Mouse (Mus musculus) stomach, embryonic 16.5 days (tissue): ENCODE measurements around the gene Vstm2l. TPM values are rescaled to one million over a fixed set of nuclear protein-coding genes. Genes with fewer than 3 reads are reported as not detected.

Source experiments
- ATAC-seq: fragments of 200-750 bp; cut with Nextera tagmentation; 2 replicates; pipeline ENCODE4 v1.8.0; 2017; ENCODE audit warnings: moderate number of reproducible peaks, moderate TSS enrichment; ENCODE audit not compliant: insufficient read depth, low FRiP score
- H3K27ac ChIP-seq: fragments of 300-500 bp; sonication (generic); 2 replicates; pipeline ENCODE4 v1.5.1; 2014; ENCODE audit warnings: low read length
- H3K27me3 ChIP-seq: fragments of 300-500 bp; sonication (generic); 2 replicates; pipeline ENCODE4 v1.6.1; 2014; ENCODE audit warnings: low read length, control low read depth, mixed read lengths; ENCODE audit not compliant: control insufficient read depth, insufficient read depth
- H3K36me3 ChIP-seq: fragments of 300-500 bp; sonication (generic); 2 replicates; pipeline ENCODE4 v1.6.1; 2014; ENCODE audit warnings: low read length; ENCODE audit not compliant: control insufficient read depth, insufficient read depth
- H3K4me1 ChIP-seq: fragments of 300-500 bp; sonication (generic); 2 replicates; pipeline ENCODE4 v1.6.1; 2014; ENCODE audit warnings: low read length, control low read depth, mixed read lengths; ENCODE audit not compliant: control insufficient read depth, insufficient read depth
- H3K4me2 ChIP-seq: fragments of 300-500 bp; sonication (generic); 2 replicates; pipeline ENCODE4 v1.6.1; 2014; ENCODE audit warnings: low read depth, low read length, mixed read lengths
- H3K4me3 ChIP-seq: fragments of 300-500 bp; sonication (generic); replicated peaks from 2 replicates; pipeline ENCODE4 v1.5.1; 2014; ENCODE audit warnings: mild to moderate bottlenecking, low read length
- H3K9ac ChIP-seq: fragments of 300-500 bp; sonication (generic); 2 replicates; pipeline ENCODE4 v1.6.1; 2014; ENCODE audit warnings: low read length
- H3K9me3 ChIP-seq: fragments of 300-500 bp; sonication (generic); replicated peaks from 2 replicates; pipeline ENCODE4 v1.6.1; 2016; ENCODE audit warnings: low read length, control low read depth; ENCODE audit not compliant: control insufficient read depth
- WGBS: fragments of 180-500 bp; shearing (Covaris S2); extraction: QIAGEN DNeasy Blood & Tissue Kit; methylation state at CpG from one replicate; pipeline ENCODE4 v1.1.7; 2014; 5-methylcytosine and 5-hydroxymethylcytosine counted together
- polyA plus RNA-seq: library from polyadenylated mRNA; unstranded; fragments of >200 nt; fragmentation: Nextera tagmentation; extraction: Ambion mirVana; gene quantifications from 2 replicates; pipeline ENCODE4 v1.2.1, GENCODE M21; 2015

The Vstm2l gene
- polyA plus RNA-seq, 1 experiment from 2014 or later, result 0.19 TPM

- peak overlapping the region; percentile 56 for H3K4me3 ChIP-seq
- H3K9me3 ChIP-seq, result no peaks in the 10 kb centered on the region
- H3K27ac ChIP-seq, result no peak overlapping the region
- H3K4me1 ChIP-seq, result peaks cover 13% of the 10 kb centered on the region
- no peaks in the 10 kb centered on the region for H3K36me3 ChIP-seq
- WGBS, result under 1% methylated on average over 47 of the region's 47 CpGs
- peak overlapping the region; percentile 97 for H3K4me2 ChIP-seq
- H3K9ac ChIP-seq, result peak overlapping the region; percentile 76
- peak; percentile 55; the same call in 1 of the 2 replicates for ATAC-seq
- peaks cover 20% of the 10 kb centered on the region for H3K27me3 ChIP-seq
Observed at GRCm38 (mm10) chr2:157943514-157944155, 29.2 kb downstream of the Vstm2l start.

GRCm38 (mm10) chr2:157944156-157944893 lies 29.9 kb downstream of the Vstm2l start:
- peak overlapping the region; percentile 56 for H3K4me3 ChIP-seq
- H3K9ac ChIP-seq, result peak overlapping the region; percentile 76
- H3K27me3 ChIP-seq, result peaks cover 20% of the 10 kb centered on the region
- no peaks in the 10 kb centered on the region for H3K9me3 ChIP-seq
- WGBS, result 10% methylated on average over 36 of the region's 37 CpGs
- no peaks in the 10 kb centered on the region for H3K36me3 ChIP-seq
- peak; percentile 15; the same call in 1 of the 2 replicates for ATAC-seq
- no peak overlapping the region for H3K27ac ChIP-seq
- peaks cover 13% of the 10 kb centered on the region for H3K4me1 ChIP-seq
- peak overlapping the region; percentile 97 for H3K4me2 ChIP-seq

GRCm38 (mm10) chr2:157953978-157954377 lies 39.5 kb downstream of the Vstm2l start:
- Histone ChIP-seq H3K4me1 (no peaks in the 10 kb centered on the region), H3K27me3 (no peaks in the 10 kb centered on the region), H3K9ac (no peak overlapping the region), H3K36me3 (no peaks in the 10 kb centered on the region), H3K4me2 (no peak overlapping the region), H3K27ac (no peak overlapping the region), H3K4me3 (no peak overlapping the region), H3K9me3 (no peaks in the 10 kb centered on the region)
- ATAC-seq, result no peak
- 57% methylated on average over 5 of the region's 5 CpGs for WGBS

GRCm38 (mm10) chr2:157957707-157958108 lies 43.3 kb downstream of the Vstm2l start:
- no peaks in the 10 kb centered on the region for H3K36me3 ChIP-seq
- no peak overlapping the region for H3K27ac ChIP-seq
- H3K9ac ChIP-seq, result no peak overlapping the region
- no peak overlapping the region for H3K4me3 ChIP-seq
- 5% methylated on average over 2 of the region's 2 CpGs for WGBS
- no peak for ATAC-seq
- no peaks in the 10 kb centered on the region for H3K9me3 ChIP-seq
- no peak overlapping the region for H3K4me2 ChIP-seq
- H3K27me3 ChIP-seq, result no peaks in the 10 kb centered on the region
- no peaks in the 10 kb centered on the region for H3K4me1 ChIP-seq

- Histone ChIP-seq H3K36me3 (no peaks in the 10 kb centered on the region), H3K4me1 (no peaks in the 10 kb centered on the region), H3K9me3 (no peaks in the 10 kb centered on the region), H3K27ac (no peak overlapping the region), H3K4me2 (no peak overlapping the region), H3K27me3 (no peaks in the 10 kb centered on the region), H3K4me3 (no peak overlapping the region), H3K9ac (no peak overlapping the region)
- no peak for ATAC-seq
- WGBS, result 21% methylated on average over 3 of the region's 3 CpGs
Observed at GRCm38 (mm10) chr2:157967856-157968255, 53.4 kb downstream of the Vstm2l start.

GRCm38 (mm10) chr2:157970124-157970523 lies 55.7 kb downstream of the Vstm2l start:
- H3K36me3 ChIP-seq, result no peaks in the 10 kb centered on the region
- no peak for ATAC-seq
- WGBS, result 57% methylated on average over 6 of the region's 6 CpGs

GRCm38 (mm10) chr2:157970669-157971068 lies 56.2 kb downstream of the Vstm2l start:
- H3K27ac ChIP-seq, result no peak overlapping the region
- H3K9me3 ChIP-seq, result no peaks in the 10 kb centered on the region
- H3K27me3 ChIP-seq, result no peaks in the 10 kb centered on the region; the same call in 1 of the 2 replicates
- WGBS, result 0% methylated on average over 3 of the region's 3 CpGs
- no peaks in the 10 kb centered on the region for H3K36me3 ChIP-seq
- no peaks in the 10 kb centered on the region for H3K4me1 ChIP-seq
- no peak for ATAC-seq
- H3K4me3 ChIP-seq, result no peak overlapping the region
- no peak overlapping the region for H3K4me2 ChIP-seq
- no peak overlapping the region for H3K9ac ChIP-seq

More at GRCm38 (mm10) chr2:157970124-157970523, 55.7 kb downstream of the Vstm2l start:
- H3K9ac ChIP-seq, result no peak overlapping the region
- H3K9me3 ChIP-seq, result no peaks in the 10 kb centered on the region
- H3K27me3 ChIP-seq, result no peaks in the 10 kb centered on the region; the same call in 1 of the 2 replicates
- no peak overlapping the region for H3K4me2 ChIP-seq
- no peak overlapping the region for H3K4me3 ChIP-seq
- no peaks in the 10 kb centered on the region for H3K4me1 ChIP-seq
- no peak overlapping the region for H3K27ac ChIP-seq

- Histone ChIP-seq H3K4me3 (no peak overlapping the region), H3K27me3 (no peaks in the 10 kb centered on the region; the same call in 1 of the 2 replicates), H3K9me3 (no peaks in the 10 kb centered on the region), H3K27ac (no peak overlapping the region), H3K9ac (no peak overlapping the region), H3K36me3 (no peaks in the 10 kb centered on the region), H3K4me1 (no peaks in the 10 kb centered on the region), H3K4me2 (no peak overlapping the region)
- 4% methylated on average over 23 of the region's 23 CpGs for WGBS
- no peak for ATAC-seq
Observed at GRCm38 (mm10) chr2:157974604-157975501, 60.4 kb downstream of the Vstm2l start.
